Mouse (Mus musculus) testis, adult 2 months (tissue): ENCODE measurements around the gene Cdk15. TPM values are rescaled to one million over a fixed set of nuclear protein-coding genes. Genes with fewer than 3 reads are reported as not detected.

Experiments
- H3K27ac ChIP-seq: fragments of 200-500 bp; 2 replicates; pipeline ENCODE4 v1.5.1; 2012; ENCODE audit warnings: low read depth, low read length; ENCODE audit not compliant: control insufficient read depth, insufficient read depth
- H3K27me3 ChIP-seq: fragments of 200-500 bp; 2 replicates; pipeline ENCODE4 v1.6.1; 2012; ENCODE audit warnings: mild to moderate bottlenecking, low read length, moderate library complexity; ENCODE audit not compliant: control insufficient read depth, insufficient read depth
- H3K36me3 ChIP-seq: fragments of 200-500 bp; 2 replicates; pipeline ENCODE4 v1.6.1; 2012; ENCODE audit warnings: mild to moderate bottlenecking, low read length; ENCODE audit not compliant: control insufficient read depth, insufficient read depth
- H3K4me1 ChIP-seq: fragments of 200-500 bp; 2 replicates; pipeline ENCODE4 v1.6.1; 2012; ENCODE audit warnings: low read length; ENCODE audit not compliant: control insufficient read depth, insufficient read depth
- H3K4me3 ChIP-seq: fragments of 200-500 bp; 2 replicates; pipeline ENCODE4 v1.5.1; 2012; ENCODE audit warnings: low read depth, mild to moderate bottlenecking, low read length, moderate library complexity, mixed read lengths; ENCODE audit not compliant: control insufficient read depth
- CTCF ChIP-seq: fragments of 200-500 bp; IDR thresholded peaks from 2 replicates; pipeline ENCODE4 v1.5.1; 2012; ENCODE audit warnings: low read depth, mild to moderate bottlenecking, inconsistent platforms, low read length, moderate library complexity; ENCODE audit not compliant: control insufficient read depth, insufficient read depth, insufficient replicate concordance
- POLR2A ChIP-seq: fragments of 200-500 bp; IDR thresholded peaks from 2 replicates; pipeline ENCODE4 v1.6.1; 2012; ENCODE audit warnings: low read depth, mild to moderate bottlenecking, inconsistent platforms, low read length, moderate library complexity; ENCODE audit not compliant: control insufficient read depth
- polyA plus RNA-seq: library from polyadenylated mRNA; depleted of rRNA; stranded (reverse); fragments of >200 nt; gene quantifications from 2 replicates; pipeline ENCODE4 v1.2.3, GENCODE M21; 2012

Cdk15 gene
- polyA plus RNA-seq, 1 experiment = 1.6 TPM

DNA sequence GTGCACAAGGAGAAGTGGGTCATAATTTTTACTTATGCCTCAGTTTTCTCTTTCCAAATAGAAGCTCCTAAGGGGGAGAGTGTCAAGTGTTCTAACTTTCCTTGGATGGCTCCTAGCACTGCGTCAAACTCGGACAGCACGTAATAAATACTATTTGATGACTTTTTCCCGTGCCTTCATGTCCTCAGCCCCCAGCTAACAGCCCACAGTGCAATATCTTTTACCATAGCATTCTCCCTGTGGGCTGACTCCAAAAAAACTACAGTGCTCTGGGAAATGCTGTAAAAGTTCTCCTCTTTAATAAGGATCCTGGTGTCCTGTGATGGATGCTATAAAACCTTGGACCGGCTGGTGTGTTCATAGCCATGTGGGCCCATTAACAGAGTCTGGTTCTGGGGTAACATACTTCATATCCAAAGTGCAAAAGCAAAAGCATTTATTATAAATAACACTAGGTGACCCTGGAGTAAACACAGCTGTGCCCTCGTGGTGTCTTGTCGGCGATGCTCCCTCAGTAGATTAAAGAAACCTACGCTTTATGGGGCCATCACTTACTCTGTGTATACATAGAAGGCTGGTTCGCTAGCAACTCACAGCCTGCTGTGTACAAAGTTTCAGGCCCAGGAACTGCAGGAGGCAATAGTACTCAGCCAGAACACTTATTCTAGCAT is 112.1 kb downstream of the Cdk15 start:
- H3K27me3 ChIP-seq = no peaks in the 10 kb centered on the region
- TF ChIP-seq POLR2A = no peak
- no peak for TF ChIP-seq CTCF
- no peak overlapping the region for H3K27ac ChIP-seq
- H3K4me1 ChIP-seq = no peaks in the 10 kb centered on the region
- H3K4me3 ChIP-seq = no peak overlapping the region
- no peaks in the 10 kb centered on the region for H3K36me3 ChIP-seq

DNA sequence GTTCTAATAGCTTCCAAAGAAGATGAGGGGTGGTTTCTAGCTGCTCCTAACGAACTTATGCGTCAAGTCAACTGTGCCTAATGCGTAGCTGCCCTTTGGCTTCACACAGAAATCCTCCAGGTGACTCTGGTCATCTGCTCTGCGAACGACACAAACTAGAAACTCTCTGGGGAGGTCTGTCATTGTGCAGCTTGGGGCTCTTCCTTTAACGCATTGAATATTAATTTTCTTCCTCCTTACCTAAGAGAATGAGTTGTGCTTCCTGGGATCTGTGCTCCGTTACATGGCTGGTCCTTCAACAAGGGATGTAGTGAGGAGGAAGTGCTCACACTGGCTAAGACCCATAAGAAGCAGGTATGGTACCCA is 112.6 kb downstream of the Cdk15 start:
- H3K27ac ChIP-seq = no peak overlapping the region
- no peak overlapping the region for H3K4me3 ChIP-seq
- H3K36me3 ChIP-seq = no peaks in the 10 kb centered on the region
- no peaks in the 10 kb centered on the region for H3K27me3 ChIP-seq
- no peak for TF ChIP-seq CTCF
- H3K4me1 ChIP-seq = no peaks in the 10 kb centered on the region

DNA sequence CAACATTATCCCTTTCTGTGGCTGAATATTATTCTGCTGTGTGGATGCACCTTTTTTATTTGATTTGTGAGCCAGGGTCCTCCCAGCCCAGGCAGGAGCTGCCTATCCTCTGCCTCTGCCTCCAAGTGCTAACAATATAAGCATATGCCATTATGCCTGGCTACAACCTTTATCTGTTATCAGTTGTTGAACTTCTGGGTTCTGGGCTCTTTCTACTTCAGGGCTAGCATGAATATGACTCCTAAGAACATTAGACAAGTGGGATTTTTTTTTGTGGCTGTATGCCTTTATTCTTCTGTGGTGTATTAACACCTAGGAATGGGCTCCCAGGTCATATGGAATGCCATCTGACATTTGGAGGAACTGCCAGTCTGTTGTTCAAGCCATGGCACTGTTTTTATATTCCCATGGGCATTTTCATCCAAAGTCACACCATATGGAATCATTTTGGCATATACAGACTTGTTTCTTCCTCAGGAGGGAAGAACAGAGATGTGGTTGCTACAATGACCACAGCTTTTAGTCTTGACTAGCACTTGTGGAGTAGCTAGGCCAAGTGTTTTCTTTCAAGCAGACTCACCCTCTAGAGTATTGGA is 113.7 kb downstream of the Cdk15 start:
- H3K27ac ChIP-seq = no peak overlapping the region
- H3K36me3 ChIP-seq = no peaks in the 10 kb centered on the region
- no peak overlapping the region for H3K4me3 ChIP-seq
- H3K27me3 ChIP-seq = no peaks in the 10 kb centered on the region
- no peaks in the 10 kb centered on the region for H3K4me1 ChIP-seq
- TF ChIP-seq POLR2A (no peak), CTCF (no peak)

DNA sequence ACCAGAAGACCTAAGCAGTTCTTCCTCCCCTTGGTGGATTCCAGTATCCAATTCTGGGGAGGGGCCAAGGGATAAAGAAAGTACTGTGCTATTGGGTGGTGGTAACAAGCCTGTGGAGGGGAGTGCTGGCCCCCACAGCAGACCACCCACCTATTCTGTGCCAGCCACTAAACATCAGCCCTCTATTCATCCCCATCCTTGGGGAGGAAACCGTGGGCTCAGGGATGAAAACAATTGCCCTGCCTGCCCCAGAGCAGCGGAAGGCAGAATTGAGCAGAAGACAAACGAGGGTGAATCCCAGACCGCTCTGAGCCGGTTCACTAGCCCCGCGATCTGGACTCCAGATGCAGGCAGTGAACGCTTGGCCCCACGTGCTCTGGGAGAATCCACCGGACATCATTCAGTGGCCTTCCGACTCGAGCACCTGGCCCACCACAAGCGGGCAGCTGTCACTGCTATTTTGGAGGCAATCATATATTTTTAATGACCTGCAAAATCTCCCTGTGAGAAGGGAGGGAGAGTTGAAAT is 119.4 kb downstream of the Cdk15 start:
- Histone ChIP-seq H3K27me3 (no peaks in the 10 kb centered on the region), H3K4me3 (no peak overlapping the region), H3K27ac (no peak overlapping the region), H3K36me3 (no peaks in the 10 kb centered on the region), H3K4me1 (no peaks in the 10 kb centered on the region; the same call in 1 of the 2 replicates)
- TF ChIP-seq POLR2A = no peak
- no peak for TF ChIP-seq CTCF

DNA sequence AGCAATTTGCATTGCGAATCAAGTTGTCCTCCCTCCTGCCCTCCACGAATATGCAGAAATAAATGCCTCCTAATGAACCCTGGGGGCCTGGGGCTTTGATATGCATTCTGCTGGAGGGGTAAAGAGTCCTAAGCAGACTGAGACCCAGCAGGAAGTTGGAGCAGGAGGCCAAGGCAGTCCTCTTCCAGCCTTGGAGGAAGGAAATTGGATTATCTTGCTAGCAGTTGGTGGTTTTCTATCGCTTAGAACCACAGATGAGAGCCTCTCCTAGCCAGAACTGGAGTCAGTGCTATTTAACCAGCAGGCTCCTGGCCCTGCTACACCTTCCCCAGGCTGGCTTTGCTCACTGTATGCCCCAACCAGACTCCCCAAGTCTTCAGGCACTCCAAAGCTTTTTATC is 119.9 kb downstream of the Cdk15 start:
- no peak for TF ChIP-seq CTCF
- TF ChIP-seq POLR2A = no peak
- no peak overlapping the region for H3K4me3 ChIP-seq
- H3K27me3 ChIP-seq = no peaks in the 10 kb centered on the region
- no peak overlapping the region for H3K27ac ChIP-seq
- no peaks in the 10 kb centered on the region; the same call in 1 of the 2 replicates for H3K4me1 ChIP-seq
- no peaks in the 10 kb centered on the region for H3K36me3 ChIP-seq

DNA sequence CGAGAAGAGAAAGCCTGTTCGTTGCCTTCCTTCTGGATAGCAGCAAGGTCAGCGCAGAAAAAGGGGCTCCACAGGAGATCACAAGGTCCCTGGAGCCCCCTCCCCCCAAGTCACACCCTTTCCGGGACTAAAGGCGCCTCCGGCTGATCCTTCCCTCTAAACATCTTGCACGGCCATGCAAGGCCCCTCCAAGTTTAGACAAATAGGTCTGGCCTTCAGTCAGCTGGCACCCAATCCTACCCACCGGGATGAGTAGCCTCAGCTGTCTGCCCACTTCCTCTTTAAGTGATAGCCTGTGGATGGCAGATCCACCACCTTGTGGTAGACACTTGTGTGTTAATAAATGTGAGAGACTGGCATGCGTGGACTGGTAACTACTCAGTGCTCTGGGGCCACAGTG is 120.6 kb downstream of the Cdk15 start:
- Histone ChIP-seq H3K27ac (no peak overlapping the region), H3K36me3 (no peaks in the 10 kb centered on the region), H3K4me3 (no peak overlapping the region), H3K27me3 (no peaks in the 10 kb centered on the region), H3K4me1 (no peaks in the 10 kb centered on the region; the same call in 1 of the 2 replicates)
- no peak for TF ChIP-seq CTCF
- no peak for TF ChIP-seq POLR2A

DNA sequence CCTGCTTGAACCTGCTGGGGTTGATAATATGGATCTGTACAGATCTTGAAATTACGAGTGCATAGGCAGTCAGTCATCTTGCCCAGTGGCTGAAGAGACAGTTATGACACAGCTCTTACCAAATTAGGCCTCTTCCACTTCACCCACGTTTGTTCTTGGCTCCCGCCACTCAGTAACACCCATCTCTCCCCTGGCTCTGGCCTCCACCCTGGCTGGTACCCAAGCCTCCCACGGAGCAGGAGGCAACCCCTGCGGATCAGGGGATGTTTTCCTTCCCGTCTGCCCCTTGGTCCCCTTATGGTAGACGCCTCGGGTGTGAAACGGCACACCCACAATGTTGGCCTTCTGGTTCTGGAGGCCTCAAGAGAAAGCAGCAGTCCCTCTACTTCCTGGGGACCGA is 124.2 kb downstream of the Cdk15 start:
- Histone ChIP-seq H3K27me3 (no peaks in the 10 kb centered on the region), H3K36me3 (no peaks in the 10 kb centered on the region), H3K4me3 (no peak overlapping the region), H3K27ac (no peak overlapping the region), H3K4me1 (no peaks in the 10 kb centered on the region; the same call in 1 of the 2 replicates)
- TF ChIP-seq POLR2A = no peak
- TF ChIP-seq CTCF = no peak
